Mouse (Mus musculus) retina, embryonic 14.5 days (tissue): ENCODE measurements around the gene Nelfb.
A peak's percentile ranks its signal among the peaks of the same experiment; 100 is the strongest.
"Not testable (repeated sequence)": the region's sequence is repeated elsewhere in the genome, so short reads cannot be mapped to it uniquely, and the experiment has no call there.

Source experiments
- DNase-seq: peaks from one replicate; pipeline ENCODE4 v3.0.0-alpha.2; 2015; ENCODE audit warnings: low spot score

Nelfb gene

GRCm38 (mm10) chr2:25211121-25211670 lies at the start of gene Nelfb:
Nelfb (minus strand) TSS chr2:25211489.
- peak; percentile 92 for DNase-seq

- peak; percentile 32 for DNase-seq
Observed at GRCm38 (mm10) chr2:25258887-25259286, 47.6 kb upstream of the Nelfb start.

DNA sequence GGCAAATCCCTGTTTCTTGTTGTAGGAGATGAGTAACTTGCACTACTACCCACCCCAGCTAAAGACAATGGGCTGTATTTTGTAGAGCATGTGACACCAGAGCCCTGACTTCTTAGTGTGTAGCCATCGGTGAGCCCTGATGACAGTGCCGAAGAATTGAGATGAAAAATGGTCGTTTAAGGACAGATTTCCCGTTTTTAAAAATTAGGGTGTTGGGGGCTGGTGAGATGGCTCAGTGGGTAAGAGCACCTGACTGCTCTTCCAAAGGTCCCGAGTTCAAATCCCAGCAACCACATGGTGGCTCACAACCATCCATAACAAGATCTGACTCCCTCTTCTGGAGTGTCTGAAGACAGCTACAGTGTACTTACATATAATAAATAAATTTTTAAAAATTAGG lies 46.0 kb upstream of the Nelfb start:
- DNase-seq: not testable (repeated sequence)

GRCm38 (mm10) chr2:25256443-25257109 lies 45.3 kb upstream of the Nelfb start:
- peak; percentile 60 for DNase-seq

- DNase-seq: peak; percentile 95
Observed at GRCm38 (mm10) chr2:25255284-25255779, 44.0 kb upstream of the Nelfb start, which contains the start of gene Tmem203. Tmem203 (plus strand) TSS chr2:25255439.

GRCm38 (mm10) chr2:25252331-25252730 lies 41.0 kb upstream of the Nelfb start:
- no peak for DNase-seq

DNA sequence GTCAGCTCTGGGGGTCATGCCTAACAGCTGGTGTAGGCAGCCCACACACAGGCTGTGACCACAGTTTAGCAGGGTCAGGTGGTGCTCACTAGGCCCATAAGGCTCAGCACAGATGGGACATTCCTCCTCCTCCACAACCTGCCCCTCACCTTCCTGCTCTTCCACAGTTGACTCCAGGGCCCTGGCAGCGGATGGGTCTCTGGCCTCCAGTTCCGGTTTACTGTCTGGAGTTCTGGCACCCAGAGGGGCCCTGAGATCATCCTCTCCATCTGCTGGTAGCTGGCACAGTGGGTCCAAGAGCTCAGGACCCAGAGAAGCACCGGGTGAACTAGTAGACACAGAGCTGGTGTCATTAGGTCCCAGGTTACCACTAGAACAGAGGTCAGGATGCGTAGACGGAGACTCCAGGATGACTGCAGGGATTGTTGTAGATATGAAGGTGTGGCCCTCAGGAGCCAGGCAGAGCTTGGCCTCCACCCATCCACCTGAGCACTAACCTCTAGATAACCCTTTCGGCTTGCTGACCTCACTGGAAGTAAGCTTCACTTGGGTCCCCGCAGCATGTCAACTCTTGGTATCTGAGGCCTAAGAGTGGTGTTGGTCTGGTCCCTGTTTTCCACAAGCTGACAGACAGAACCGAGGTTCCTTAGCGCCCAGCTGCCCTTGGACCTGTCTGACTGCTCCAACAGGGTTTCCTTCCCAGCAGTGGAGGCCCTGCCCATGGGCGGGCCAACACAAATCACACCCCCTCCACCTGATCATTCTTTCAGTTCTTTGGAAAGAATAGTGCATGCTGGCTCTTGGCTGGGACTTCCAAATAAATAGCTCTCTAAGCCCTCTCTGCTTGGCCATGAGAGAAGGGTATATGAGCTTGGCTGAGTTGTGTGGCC lies 35.1 kb upstream of the Nelfb start, which contains the start of gene AL732309.1:
Gene AL732309.1, minus strand, starts transcription at position 681 of the 890 bp plus-strand sequence.
- DNase-seq: no peak

GRCm38 (mm10) chr2:25244144-25244543 lies 32.9 kb upstream of the Nelfb start:
- DNase-seq: no peak

- DNase-seq: no peak
Observed at GRCm38 (mm10) chr2:25243342-25243741, 32.1 kb upstream of the Nelfb start.

DNA sequence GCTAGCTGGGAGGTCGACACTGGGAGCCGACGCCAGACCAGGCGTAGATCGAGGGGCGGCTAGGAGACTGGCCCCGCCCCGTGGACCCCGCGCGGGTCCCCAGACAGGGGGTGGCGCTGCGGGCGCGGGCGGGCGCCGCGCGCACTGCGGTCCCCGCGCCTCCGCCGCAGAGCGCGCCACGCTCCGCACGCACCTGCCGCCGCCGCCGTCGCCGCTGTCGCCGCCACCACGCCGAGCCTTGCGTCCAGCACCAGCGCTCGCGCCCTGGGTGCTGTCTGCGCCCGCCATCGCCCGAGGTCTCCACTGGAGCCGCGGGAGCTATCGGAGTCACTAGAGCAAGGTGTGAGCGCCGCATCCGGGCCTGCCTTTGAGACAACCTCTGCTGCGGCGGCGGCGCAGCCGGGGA lies 30.8 kb upstream of the Nelfb start, which contains the start of the genes Rnf208 and Cysrt1:
Gene Rnf208, plus strand, starts transcription at position 155 of the 406 bp plus-strand sequence.
Gene Cysrt1, minus strand, starts transcription at position 352 of the 406 bp plus-strand sequence.
- DNase-seq: peak; percentile 62

- no peak for DNase-seq
Observed at GRCm38 (mm10) chr2:25241438-25241775, 30.1 kb upstream of the Nelfb start.

GRCm38 (mm10) chr2:25240723-25241437 lies 29.6 kb upstream of the Nelfb start:
- DNase-seq: peak; percentile 82

DNA sequence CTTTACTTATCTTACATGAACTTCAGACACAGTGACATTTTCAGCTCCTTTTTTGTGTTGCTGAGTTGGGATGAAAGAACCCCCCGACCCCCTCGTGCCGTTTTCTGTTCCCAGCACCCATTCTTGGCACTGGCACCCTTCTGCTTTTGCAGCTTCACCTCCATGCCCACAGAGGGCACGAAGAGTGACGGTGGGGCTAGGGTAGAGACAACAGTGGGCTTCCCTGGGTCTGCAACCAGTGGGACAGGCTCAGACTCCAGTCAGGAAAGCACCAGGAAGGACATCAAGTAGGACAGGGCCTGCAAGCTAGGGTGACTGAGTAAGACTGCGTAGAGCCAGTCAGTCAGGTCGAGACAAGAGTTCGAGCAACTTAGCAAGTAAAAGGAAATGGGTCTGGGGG lies 29.0 kb upstream of the Nelfb start:
- DNase-seq: no peak

DNA sequence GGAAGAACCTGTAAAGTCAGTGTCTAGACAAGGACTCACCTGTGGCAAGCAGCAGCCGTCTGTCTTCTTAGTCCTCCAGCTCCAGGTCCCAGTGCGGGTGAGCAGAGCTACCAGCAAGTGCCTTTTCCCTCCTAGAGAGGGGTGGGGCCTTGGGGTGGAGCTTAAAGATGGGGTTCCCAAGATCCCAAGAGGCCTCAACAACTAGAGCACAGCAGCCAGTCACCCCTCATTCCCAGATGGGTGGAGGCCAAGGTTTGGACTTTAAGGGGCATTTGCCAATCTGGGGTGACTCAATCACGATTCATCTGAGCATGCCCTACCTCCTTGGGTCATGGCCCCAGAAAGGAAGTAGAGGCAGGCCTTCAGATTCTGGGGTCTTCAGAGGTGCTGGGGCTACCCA lies 28.5 kb upstream of the Nelfb start:
- DNase-seq: no peak

DNA sequence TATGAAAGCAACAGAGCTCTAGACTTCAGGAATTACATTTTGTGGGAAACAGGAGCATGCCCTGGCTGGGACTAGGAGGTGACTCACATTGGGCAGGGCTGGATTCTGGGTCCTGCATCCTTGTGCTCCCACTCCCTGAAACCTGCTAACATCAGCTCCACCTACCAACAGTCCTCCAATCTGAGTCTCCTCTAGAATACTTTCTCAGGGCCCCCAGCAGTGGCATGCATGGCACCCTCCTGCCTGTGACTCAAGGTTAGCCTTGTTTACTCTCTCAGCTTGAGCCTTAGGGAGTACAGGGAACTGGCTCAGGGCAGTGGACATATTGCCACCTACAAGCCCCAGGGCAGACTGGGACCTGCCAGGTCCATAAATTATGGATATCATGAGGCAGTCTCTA lies 26.8 kb upstream of the Nelfb start:
- no peak for DNase-seq

GRCm38 (mm10) chr2:25237522-25237921 lies 26.2 kb upstream of the Nelfb start:
- DNase-seq: no peak

DNA sequence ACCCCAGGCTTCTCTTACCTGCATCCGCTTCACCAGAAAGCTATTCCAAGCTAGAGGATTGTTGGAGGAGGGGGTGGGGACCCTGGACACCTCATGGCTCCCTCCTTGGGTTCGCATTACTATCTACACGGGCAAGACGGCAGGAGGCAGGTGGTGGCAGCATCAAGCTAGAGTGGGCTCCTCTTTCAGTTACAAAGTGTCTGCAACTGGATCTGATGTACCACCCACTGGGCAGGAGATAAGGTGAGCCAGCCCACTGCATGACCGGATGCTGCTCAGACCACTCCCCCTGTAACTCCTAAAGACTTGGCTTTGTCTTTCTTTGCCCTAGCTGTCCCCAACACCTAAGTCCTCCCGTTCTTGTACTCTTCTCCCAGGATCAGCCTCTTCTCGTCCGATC lies 25.3 kb upstream of the Nelfb start, which contains the start of gene Rnf224:
Gene Rnf224, minus strand, starts transcription at position 174 of the 400 bp plus-strand sequence.
- DNase-seq: no peak

- no peak for DNase-seq
Observed at GRCm38 (mm10) chr2:25234551-25235220, 23.4 kb upstream of the Nelfb start.

- no peak for DNase-seq
Observed at GRCm38 (mm10) chr2:25234050-25234449, 22.8 kb upstream of the Nelfb start, which contains the start of gene Slc34a3. Slc34a3 (minus strand) TSS chr2:25234364.

- DNase-seq: no peak
Observed at GRCm38 (mm10) chr2:25233421-25233820, 22.1 kb upstream of the Nelfb start.

DNA sequence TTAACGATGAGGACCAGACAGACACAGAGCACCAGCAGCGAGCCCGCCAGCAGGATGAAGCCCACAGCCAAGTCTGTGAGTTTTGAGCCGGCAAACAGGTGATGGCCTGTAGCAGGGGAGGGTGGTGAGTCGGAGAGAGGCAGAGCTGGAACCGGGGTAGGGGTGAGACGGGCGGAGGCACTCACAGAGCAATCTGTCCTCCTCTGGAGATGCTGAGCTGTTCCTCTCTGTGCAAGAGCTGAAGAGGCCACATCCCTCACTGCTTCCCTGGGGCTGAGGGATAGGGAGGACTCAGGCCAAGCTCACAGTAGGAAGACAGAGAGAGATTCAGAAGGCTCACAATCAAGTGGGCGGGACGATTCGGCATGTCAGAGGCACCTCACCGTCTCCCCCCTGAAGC lies 19.7 kb upstream of the Nelfb start:
- DNase-seq: no peak
